Mouse (Mus musculus) hindbrain, embryonic 15.5 days (tissue): Measurements from ENCODE around the gene Opcml. TPM values are rescaled to one million over a fixed set of nuclear protein-coding genes. Genes with fewer than 3 reads are reported as not detected.

Experiments used
- ATAC-seq: fragments of 200-750 bp; cut with Nextera tagmentation; 2 replicates; pipeline ENCODE4 v1.8.0; 2017; ENCODE audit warnings: low read depth, moderate number of reproducible peaks, moderate TSS enrichment; ENCODE audit not compliant: low FRiP score
- H3K27ac ChIP-seq: fragments of 300-500 bp; sonication (generic); replicated peaks from 2 replicates; pipeline ENCODE4 v1.5.1; 2015; ENCODE audit warnings: mild to moderate bottlenecking, inconsistent platforms
- H3K27me3 ChIP-seq: fragments of 300-500 bp; sonication (generic); 2 replicates; pipeline ENCODE4 v1.6.1; 2015; ENCODE audit warnings: control low read depth, inconsistent platforms
- H3K36me3 ChIP-seq: fragments of 300-500 bp; sonication (generic); 2 replicates; pipeline ENCODE4 v1.6.1; 2015; ENCODE audit warnings: control low read depth, inconsistent platforms
- H3K4me1 ChIP-seq: fragments of 300-500 bp; sonication (generic); replicated peaks from 2 replicates; pipeline ENCODE4 v1.6.1; 2015; ENCODE audit warnings: control low read depth, inconsistent platforms
- H3K4me2 ChIP-seq: fragments of 300-500 bp; sonication (generic); 2 replicates; pipeline ENCODE4 v1.6.1; 2015; ENCODE audit warnings: moderate library complexity, mild to moderate bottlenecking, inconsistent platforms
- H3K4me3 ChIP-seq: fragments of 300-500 bp; sonication (generic); 2 replicates; pipeline ENCODE4 v1.5.1; 2015; ENCODE audit warnings: mild to moderate bottlenecking, inconsistent platforms
- H3K9ac ChIP-seq: fragments of 300-500 bp; sonication (generic); 2 replicates; pipeline ENCODE4 v1.6.1; 2015; ENCODE audit warnings: inconsistent platforms
- H3K9me3 ChIP-seq: fragments of 300-500 bp; sonication (generic); 2 replicates; pipeline ENCODE4 v1.6.1; 2016; ENCODE audit warnings: control low read depth, inconsistent platforms
- WGBS: fragments of 180-500 bp; shearing (Covaris S2); methylation state at CpG from one replicate; pipeline ENCODE4 v1.1.7; 2015; 5-methylcytosine and 5-hydroxymethylcytosine counted together
- polyA plus RNA-seq: library from polyadenylated mRNA; unstranded; fragments of >200 nt; fragmentation: Nextera tagmentation; extraction: Ambion mirVana; gene quantifications from 2 replicates; pipeline ENCODE4 v1.2.1, GENCODE M21; 2015

Gene Opcml
- polyA plus RNA-seq, 1 experiment from 2014 or later = 41.8 TPM

DNA sequence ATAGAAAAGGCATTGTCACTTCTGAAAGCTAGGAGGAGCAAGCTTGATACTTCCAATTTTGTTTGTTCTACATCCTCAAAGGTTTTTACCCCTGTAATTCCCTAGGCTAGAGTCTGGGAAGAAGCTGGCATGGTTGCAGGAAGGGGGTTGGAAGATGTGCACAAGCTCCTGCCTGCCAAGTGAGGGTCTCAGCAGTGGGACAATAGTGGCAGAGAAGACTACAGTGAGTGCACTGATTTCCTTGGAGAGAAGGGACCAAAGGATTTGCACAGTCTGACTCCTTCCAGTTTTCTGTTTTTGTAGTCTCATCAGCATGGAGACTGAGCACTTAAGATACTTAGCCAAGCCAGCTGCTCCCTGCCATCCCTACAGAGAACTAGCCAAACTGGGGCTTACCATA, 177.7 kb downstream of the Opcml start:
- Histone ChIP-seq H3K36me3 (no peaks in the 10 kb centered on the region), H3K27ac (no peak overlapping the region), H3K4me1 (no peaks in the 10 kb centered on the region), H3K9ac (no peak overlapping the region), H3K4me2 (no peak overlapping the region), H3K9me3 (no peaks in the 10 kb centered on the region), H3K27me3 (no peaks in the 10 kb centered on the region), H3K4me3 (no peak overlapping the region)
- ATAC-seq = no peak

DNA sequence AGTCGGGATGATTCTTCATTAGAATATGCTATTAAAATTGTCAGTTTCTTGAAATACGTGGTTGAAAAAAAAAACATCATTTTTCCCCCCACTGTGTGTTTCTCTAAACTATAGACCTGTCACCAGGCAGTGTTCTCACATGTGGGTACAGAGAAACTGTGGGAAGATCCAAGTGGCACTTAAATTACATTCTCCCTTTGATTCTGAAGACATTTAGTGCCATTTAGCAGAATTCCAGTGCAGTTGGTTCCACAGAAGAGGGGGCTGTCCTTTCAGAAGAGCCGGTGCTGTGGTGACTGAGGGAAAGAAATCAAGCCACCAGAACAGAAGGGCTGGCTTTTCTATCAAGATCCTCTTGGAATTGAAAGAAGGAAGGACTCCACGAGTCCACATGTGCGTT, 181.7 kb downstream of the Opcml start:
- H3K27me3 ChIP-seq = no peaks in the 10 kb centered on the region
- ATAC-seq = no peak
- H3K4me2 ChIP-seq = no peak overlapping the region
- no peak overlapping the region for H3K9ac ChIP-seq
- no peak overlapping the region for H3K27ac ChIP-seq
- H3K36me3 ChIP-seq = no peaks in the 10 kb centered on the region
- WGBS = 71% methylated on average over 5 of the region's 5 CpGs
- no peaks in the 10 kb centered on the region for H3K9me3 ChIP-seq
- no peak overlapping the region for H3K4me3 ChIP-seq
- no peaks in the 10 kb centered on the region for H3K4me1 ChIP-seq

DNA sequence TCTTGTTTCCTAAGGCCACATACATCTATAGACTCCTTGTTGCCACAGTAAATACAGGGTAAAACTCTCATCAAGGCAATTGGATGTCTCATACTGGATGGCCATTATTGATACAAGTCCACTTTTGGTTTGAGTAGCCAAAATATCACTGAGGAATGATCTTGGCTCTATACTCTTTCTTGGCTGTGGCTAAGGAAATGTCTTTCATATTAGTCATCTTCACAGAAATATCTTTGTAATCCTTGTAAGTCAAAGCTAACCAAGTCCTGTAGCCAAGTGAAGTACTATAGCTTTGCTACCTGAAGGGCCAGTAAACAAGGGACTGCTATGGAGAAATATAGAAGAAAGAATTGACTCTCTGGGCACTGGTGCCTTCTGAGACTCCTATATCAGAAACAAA, 192.0 kb downstream of the Opcml start:
- no peak overlapping the region for H3K4me2 ChIP-seq

DNA sequence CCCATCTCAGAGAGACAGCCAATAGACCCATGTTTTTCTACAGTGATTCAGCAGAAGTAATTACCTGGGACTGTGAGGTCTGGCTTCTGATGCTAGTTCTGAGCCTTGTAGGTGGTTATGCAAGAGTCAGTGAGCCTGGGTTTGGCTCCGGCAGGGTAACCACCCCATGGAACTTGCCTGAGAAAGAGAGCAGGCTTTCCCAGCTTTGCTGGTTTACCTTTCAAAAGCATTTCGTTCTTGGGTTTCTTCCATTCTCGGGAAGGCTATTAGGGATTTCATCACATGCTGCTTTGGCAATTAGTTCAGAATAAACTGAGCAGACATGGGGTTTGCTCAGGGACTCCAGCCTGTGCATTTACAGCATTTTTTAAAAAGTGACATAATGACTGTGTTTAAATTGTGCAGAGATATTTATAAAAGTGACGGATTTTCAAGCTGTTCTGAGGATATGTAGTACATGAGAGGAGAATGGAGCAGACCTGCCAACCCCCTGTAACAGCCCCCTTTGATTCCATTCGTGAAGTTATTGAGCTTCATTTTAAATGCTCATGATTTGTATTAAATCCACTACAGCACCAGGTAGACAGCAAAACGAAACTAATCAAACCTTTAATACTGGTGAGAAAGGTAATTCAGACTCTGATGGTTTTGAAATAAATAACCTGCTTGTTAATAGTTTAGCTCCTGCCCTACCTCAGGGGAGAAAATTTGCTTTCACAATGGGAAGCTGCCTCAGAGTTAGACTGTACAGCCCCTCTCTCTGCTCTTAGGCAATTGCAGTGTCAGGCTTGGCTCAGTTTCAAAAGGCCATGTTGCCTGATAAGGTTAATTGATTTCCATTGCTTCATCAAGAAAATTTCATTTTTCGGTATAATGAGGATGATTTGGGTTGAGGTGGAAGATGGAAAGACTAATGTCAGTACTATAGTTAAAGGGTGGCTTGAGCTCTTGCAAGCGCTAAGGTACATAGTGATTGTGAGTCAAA, 196.3 kb downstream of the Opcml start:
- 66% methylated on average over 8 of the region's 8 CpGs for WGBS
- ATAC-seq = no peak

More for the DNA sequence above, 192.0 kb downstream of the Opcml start:
- Histone ChIP-seq H3K4me3 (no peak overlapping the region), H3K4me1 (no peaks in the 10 kb centered on the region), H3K27ac (no peak overlapping the region), H3K36me3 (no peaks in the 10 kb centered on the region), H3K27me3 (no peaks in the 10 kb centered on the region), H3K9me3 (no peaks in the 10 kb centered on the region), H3K9ac (no peak overlapping the region)
- ATAC-seq = no peak

DNA sequence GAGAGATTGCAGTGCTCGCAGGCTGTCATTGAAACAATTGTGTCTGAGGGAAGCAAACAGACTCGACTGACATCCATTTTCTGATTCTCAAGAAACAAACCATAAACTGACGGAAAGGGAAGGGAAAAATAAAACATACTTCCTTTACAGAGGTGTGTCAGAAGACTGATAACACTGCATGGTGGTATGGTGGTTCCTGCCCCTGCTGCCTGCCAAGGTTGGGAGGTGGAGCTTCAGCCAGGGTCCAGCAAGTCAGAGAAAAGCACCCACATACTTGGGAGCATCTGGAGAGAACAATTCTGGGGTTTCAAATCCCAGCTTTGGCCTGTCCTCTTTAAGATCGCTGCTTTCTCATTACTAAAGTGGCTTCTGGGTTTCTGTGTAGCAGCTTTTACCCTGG, 201.0 kb downstream of the Opcml start:
- Histone ChIP-seq H3K4me3 (no peak overlapping the region), H3K36me3 (no peaks in the 10 kb centered on the region), H3K4me1 (no peaks in the 10 kb centered on the region), H3K9me3 (no peaks in the 10 kb centered on the region), H3K4me2 (no peak overlapping the region), H3K9ac (no peak overlapping the region), H3K27me3 (no peaks in the 10 kb centered on the region), H3K27ac (no peak overlapping the region)
- WGBS = 87% methylated on average over 4 of the region's 4 CpGs
- no peak for ATAC-seq

More for the DNA sequence above, 196.3 kb downstream of the Opcml start:
- Histone ChIP-seq H3K9ac (no peak overlapping the region), H3K9me3 (no peaks in the 10 kb centered on the region), H3K4me2 (no peak overlapping the region), H3K4me1 (no peaks in the 10 kb centered on the region), H3K27me3 (no peaks in the 10 kb centered on the region), H3K27ac (no peak overlapping the region), H3K4me3 (no peak overlapping the region), H3K36me3 (no peaks in the 10 kb centered on the region)

DNA sequence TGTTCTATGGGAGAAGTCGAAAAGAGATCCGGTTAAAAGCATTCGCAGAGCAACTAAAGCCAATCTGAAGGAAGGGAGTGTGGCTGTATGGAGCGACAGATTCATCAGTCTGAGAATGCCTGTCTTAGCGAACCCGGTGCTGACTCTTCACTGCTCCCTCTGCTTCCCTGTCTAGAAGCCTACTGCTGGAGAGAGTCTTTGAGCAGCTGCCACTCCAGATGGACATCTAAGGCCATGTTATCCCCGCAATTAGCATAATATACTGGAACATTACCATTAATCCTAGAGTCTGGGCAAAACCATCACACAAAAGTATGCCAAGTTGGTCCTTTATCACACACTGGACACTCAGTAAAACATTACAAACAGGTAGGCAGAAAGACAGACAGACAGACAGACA, 206.0 kb downstream of the Opcml start:
- Histone ChIP-seq H3K9me3 (no peaks in the 10 kb centered on the region), H3K9ac (no peak overlapping the region), H3K4me1 (0 out of 2 replicates have a peak, but pooled peaks cover 4% of the 10 kb centered on the region), H3K4me3 (no peak overlapping the region), H3K27ac (no peak overlapping the region), H3K36me3 (no peaks in the 10 kb centered on the region), H3K27me3 (no peaks in the 10 kb centered on the region), H3K4me2 (no peak overlapping the region)
- ATAC-seq = no peak
- WGBS = 88% methylated on average over 7 of the region's 7 CpGs

DNA sequence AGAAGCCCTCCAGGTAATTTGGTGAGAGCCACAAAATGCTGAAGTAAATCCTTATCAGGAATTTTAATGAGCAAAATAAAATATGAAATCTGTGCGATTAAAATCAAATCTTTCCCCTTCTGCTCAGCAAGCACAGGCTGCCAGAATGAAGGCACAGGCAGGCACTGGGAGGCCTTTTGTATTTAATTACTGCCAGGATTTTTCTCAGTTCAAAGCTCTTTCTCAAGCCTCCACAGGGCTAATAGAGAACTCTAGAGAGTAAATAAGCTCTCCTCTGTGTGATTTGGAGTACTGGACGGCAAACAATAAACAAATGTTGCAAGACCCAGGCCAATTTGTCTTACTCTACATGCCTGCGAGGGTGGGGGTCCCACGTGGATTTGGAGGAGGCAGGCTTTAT, 208.2 kb downstream of the Opcml start:
- no peak overlapping the region for H3K27ac ChIP-seq
- H3K36me3 ChIP-seq = no peaks in the 10 kb centered on the region
- no peaks in the 10 kb centered on the region for H3K9me3 ChIP-seq
- WGBS = 42% methylated on average over 4 of the region's 4 CpGs
- H3K4me3 ChIP-seq = no peak overlapping the region
- H3K27me3 ChIP-seq = no peaks in the 10 kb centered on the region
- H3K4me2 ChIP-seq = no peak overlapping the region
- H3K9ac ChIP-seq = no peak overlapping the region
- H3K4me1 ChIP-seq = 0 out of 2 replicates have a peak, but pooled peaks cover 4% of the 10 kb centered on the region
- ATAC-seq = no peak

DNA sequence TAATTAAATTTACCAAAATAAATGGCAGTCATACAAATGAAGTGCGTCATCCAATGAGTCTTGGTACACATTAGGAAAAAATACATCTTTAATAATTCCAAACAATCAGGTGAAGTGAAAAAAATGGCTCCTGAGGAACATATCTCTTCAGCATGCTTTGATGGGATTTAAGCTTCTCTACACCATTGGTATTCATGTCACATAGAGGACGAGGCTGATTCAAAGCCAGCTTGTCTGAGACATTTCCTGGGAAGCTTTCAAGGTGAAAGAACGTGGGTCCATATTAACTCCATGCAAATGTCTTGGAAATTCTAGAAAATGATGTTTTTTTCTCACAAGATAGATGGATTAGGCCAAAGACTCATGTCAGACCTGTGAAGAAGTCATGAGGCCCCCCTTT, 212.6 kb downstream of the Opcml start:
- Histone ChIP-seq H3K27me3 (no peaks in the 10 kb centered on the region), H3K27ac (no peak overlapping the region), H3K4me1 (0 out of 2 replicates have a peak, but pooled peaks cover 4% of the 10 kb centered on the region), H3K36me3 (no peaks in the 10 kb centered on the region), H3K4me3 (no peak overlapping the region), H3K9ac (no peak overlapping the region), H3K4me2 (no peak overlapping the region), H3K9me3 (no peaks in the 10 kb centered on the region)
- no peak for ATAC-seq
- 58% methylated on average over 3 of the region's 3 CpGs for WGBS

DNA sequence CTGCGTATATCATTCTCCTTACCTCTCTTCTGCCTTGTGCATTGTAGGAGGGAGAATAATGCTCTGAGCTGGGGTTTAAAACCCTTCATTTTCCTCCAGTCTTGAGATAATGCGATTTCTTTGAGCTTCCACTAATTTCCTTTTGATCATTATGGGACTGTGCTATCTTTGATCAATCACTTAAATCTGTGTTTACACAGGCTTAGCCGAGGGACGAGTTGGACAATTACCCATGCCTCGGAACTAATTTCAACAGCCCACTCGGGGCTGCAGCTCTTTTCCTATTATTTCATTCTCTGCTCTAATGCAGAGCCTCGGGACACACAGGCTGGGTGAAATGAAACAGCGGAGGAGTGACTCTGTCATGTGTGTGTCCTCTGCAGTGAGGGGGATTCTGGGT, 220.9 kb downstream of the Opcml start:
- no peak for ATAC-seq
- Histone ChIP-seq H3K27ac (no peak overlapping the region), H3K9ac (no peak overlapping the region), H3K9me3 (no peaks in the 10 kb centered on the region), H3K27me3 (no peaks in the 10 kb centered on the region), H3K4me2 (no peak overlapping the region), H3K4me3 (no peak overlapping the region), H3K4me1 (peaks cover 11% of the 10 kb centered on the region), H3K36me3 (no peaks in the 10 kb centered on the region)
- WGBS = 33% methylated on average over 8 of the region's 8 CpGs

DNA sequence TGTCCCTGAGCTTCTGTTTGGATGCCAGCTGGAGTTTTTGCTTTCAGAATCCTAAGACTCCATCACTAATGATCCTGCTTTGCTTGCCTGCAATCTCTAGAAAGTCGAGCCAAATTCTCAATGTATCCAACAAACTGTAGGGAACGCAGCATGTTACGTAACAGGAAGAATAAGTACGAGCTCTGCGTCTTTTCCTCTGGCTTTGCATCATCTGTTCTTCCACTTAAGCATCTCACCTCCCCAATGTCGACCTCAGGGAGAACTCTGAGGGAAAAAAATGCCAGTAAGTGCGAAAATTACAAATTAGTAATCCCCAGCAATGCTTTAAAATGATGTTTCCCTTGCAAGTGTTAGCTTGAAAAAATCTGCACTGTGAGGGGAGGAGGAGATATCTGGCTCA, 222.1 kb downstream of the Opcml start:
- 58% methylated on average over 7 of the region's 7 CpGs for WGBS

DNA sequence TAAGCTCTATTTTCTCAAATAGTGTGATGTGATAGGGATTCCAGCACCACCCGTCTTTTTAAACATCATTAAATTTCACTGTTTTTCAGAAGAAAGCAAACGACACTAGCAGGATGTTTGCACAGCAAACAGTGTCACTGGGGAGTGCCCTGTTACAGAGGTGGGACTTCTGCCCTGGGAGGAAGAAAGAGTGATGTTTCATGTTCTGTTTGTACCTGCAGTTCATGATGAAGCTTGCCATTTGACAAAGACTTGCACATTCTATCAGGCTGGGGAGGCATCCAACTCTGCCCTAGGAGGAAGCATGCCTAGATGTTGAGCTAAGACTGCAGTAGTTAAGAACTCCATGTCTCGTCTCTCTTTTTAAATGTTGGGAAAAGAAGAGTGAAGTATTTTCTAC, 222.6 kb downstream of the Opcml start:
- Histone ChIP-seq H3K9ac (no peak overlapping the region), H3K4me1 (peaks cover 11% of the 10 kb centered on the region), H3K27ac (no peak overlapping the region), H3K4me2 (no peak overlapping the region), H3K27me3 (no peaks in the 10 kb centered on the region), H3K36me3 (no peaks in the 10 kb centered on the region), H3K4me3 (no peak overlapping the region), H3K9me3 (no peaks in the 10 kb centered on the region)
- 57% methylated on average over 3 of the region's 3 CpGs for WGBS
- no peak for ATAC-seq

More for the DNA sequence above, 222.1 kb downstream of the Opcml start:
- Histone ChIP-seq H3K9ac (no peak overlapping the region), H3K36me3 (no peaks in the 10 kb centered on the region), H3K27me3 (no peaks in the 10 kb centered on the region), H3K9me3 (no peaks in the 10 kb centered on the region), H3K4me2 (no peak overlapping the region), H3K4me1 (peaks cover 11% of the 10 kb centered on the region), H3K4me3 (no peak overlapping the region), H3K27ac (no peak overlapping the region)
- no peak for ATAC-seq

DNA sequence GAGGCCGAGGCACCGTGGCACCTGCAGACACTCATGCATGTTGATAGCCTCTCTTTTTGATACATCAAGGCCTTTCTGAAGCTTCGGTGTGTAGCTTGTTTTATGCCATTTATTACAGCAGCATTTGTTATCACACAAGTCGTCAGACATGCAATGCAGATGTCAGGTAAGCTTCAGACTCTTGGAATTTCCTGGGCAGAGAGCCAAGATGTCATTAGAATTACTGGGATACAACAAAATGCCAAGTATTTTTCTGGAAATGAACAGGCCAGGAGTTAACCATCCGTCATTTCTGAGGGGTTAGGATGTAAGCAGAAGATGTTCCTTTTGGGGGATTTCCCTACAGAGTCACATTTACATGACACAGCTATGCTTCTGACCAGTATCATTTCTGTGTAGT, 237.6 kb downstream of the Opcml start:
- Histone ChIP-seq H3K9ac (no peak overlapping the region), H3K36me3 (no peaks in the 10 kb centered on the region), H3K4me1 (0 out of 2 replicates have a peak, but pooled peaks cover 10% of the 10 kb centered on the region), H3K4me2 (no peak overlapping the region), H3K4me3 (no peak overlapping the region), H3K9me3 (no peaks in the 10 kb centered on the region), H3K27me3 (no peaks in the 10 kb centered on the region), H3K27ac (no peak overlapping the region)
- ATAC-seq = no peak
- 51% methylated on average over 5 of the region's 5 CpGs for whole genome bisulfite sequencing
